Mouse (Mus musculus) midbrain, embryonic 14.5 days (tissue): ENCODE measurements around the gene Ppib. TPM values are rescaled to one million over a fixed set of nuclear protein-coding genes. Genes with fewer than 3 reads are reported as not detected.

Source experiments
- ATAC-seq: fragments of 200-750 bp; cut with Nextera tagmentation; 2 replicates; pipeline ENCODE4 v1.8.0; 2017; ENCODE audit warnings: moderate number of reproducible peaks, moderate library complexity; ENCODE audit not compliant: low FRiP score, low TSS enrichment
- DNase-seq: peaks from one replicate; pipeline ENCODE4 v3.0.0-alpha.2; 2015
- H3K27ac ChIP-seq: fragments of 300-500 bp; sonication (generic); replicated peaks from 2 replicates; pipeline ENCODE4 v1.5.1; 2014; ENCODE audit warnings: mild to moderate bottlenecking, low read depth, low read length, moderate library complexity
- H3K27me3 ChIP-seq: fragments of 300-500 bp; sonication (generic); 2 replicates; pipeline ENCODE4 v1.6.1; 2014; ENCODE audit warnings: low read length, control low read depth, mixed read lengths; ENCODE audit not compliant: control insufficient read depth, insufficient read depth
- H3K36me3 ChIP-seq: fragments of 300-500 bp; sonication (generic); 2 replicates; pipeline ENCODE4 v1.6.1; 2014; ENCODE audit warnings: low read length, control low read depth; ENCODE audit not compliant: control insufficient read depth, insufficient read depth
- H3K4me1 ChIP-seq: fragments of 300-500 bp; sonication (generic); 2 replicates; pipeline ENCODE4 v1.6.1; 2014; ENCODE audit warnings: mild to moderate bottlenecking, antibody characterized with exemption, low read length, control low read depth; ENCODE audit not compliant: control insufficient read depth, insufficient read depth
- H3K4me2 ChIP-seq: fragments of 300-500 bp; sonication (generic); 2 replicates; pipeline ENCODE4 v1.6.1; 2014; ENCODE audit warnings: mild to moderate bottlenecking, low read length, moderate library complexity
- H3K4me3 ChIP-seq: fragments of 300-500 bp; sonication (generic); replicated peaks from 2 replicates; pipeline ENCODE4 v1.5.1; 2014; ENCODE audit warnings: low read depth, low read length
- H3K9ac ChIP-seq: fragments of 300-500 bp; sonication (generic); replicated peaks from 2 replicates; pipeline ENCODE4 v1.6.1; 2014; ENCODE audit warnings: mild to moderate bottlenecking, low read length, moderate library complexity
- H3K9me3 ChIP-seq: fragments of 300-500 bp; sonication (generic); 2 replicates; pipeline ENCODE4 v1.6.1; 2016; ENCODE audit warnings: low read length, control low read depth, mixed read lengths; ENCODE audit not compliant: control insufficient read depth
- WGBS: fragments of 180-500 bp; shearing (Covaris S2); extraction: QIAGEN DNeasy Blood & Tissue Kit; methylation state at CpG from one replicate; pipeline ENCODE4 v1.1.7; 2014; 5-methylcytosine and 5-hydroxymethylcytosine counted together
- polyA plus RNA-seq: library from polyadenylated mRNA; unstranded; fragments of >200 nt; fragmentation: Nextera tagmentation; extraction: Ambion mirVana; gene quantifications from 2 replicates; pipeline ENCODE4 v1.2.1, GENCODE M21; 2014

The Ppib gene
- polyA plus RNA-seq, 1 experiment from 2014 or later, result 347 TPM

DNA sequence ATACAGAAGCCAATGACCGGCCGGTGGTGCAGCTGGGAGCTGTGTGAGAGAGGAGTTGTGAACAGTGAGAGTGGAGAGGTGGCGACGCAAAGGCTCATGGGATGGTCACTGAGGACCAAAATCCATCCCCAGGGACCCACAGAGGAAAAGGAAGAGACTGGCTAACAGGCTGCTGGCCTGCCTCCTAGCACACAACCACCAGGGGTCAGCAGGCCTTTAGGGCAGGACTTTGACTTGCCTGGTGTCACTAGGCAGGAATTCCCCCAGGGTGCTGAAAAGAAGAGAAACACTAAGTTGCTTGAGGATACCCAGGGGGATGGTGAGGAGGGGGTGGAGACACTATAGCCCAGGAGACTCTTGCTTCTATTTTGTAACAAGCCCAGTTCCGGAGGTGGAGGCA, 7.5 kb downstream of the Ppib start:
- peaks cover 30% of the 10 kb centered on the region for H3K27me3 ChIP-seq
- DNase-seq (peak; percentile 53), ATAC-seq (no peak)
- no peak overlapping the region for H3K27ac ChIP-seq
- no peaks in the 10 kb centered on the region for H3K9me3 ChIP-seq
- H3K4me2 ChIP-seq, result no peak overlapping the region
- 22% methylated on average over 5 of the region's 5 CpGs for WGBS
- peaks cover 11% of the 10 kb centered on the region for H3K4me1 ChIP-seq
- no peak overlapping the region for H3K9ac ChIP-seq
- peaks cover 46% of the 10 kb centered on the region for H3K36me3 ChIP-seq
- no peak overlapping the region for H3K4me3 ChIP-seq

DNA sequence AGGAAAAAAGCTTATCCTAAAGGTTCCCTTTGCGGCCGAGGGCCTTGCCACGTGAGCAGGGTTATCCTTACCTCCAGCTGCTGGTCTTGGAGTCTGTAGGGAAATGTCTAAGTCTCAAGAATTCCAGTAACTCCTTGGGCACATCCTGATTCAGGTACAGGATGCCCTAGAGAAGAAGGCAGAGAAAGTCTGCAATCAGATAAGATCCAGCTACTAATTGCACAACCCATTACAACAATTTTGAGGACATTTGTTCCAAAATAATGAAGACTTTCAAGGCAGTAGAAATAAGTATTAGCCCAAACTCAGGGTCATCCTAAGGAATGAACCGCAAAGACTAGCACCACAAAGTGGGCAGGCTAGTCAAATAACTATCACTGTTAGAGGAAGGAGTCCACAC, 8.0 kb downstream of the Ppib start:
- Histone ChIP-seq H3K4me3 (no peak overlapping the region), H3K27me3 (peaks cover 30% of the 10 kb centered on the region), H3K4me2 (no peak overlapping the region), H3K27ac (no peak overlapping the region), H3K9me3 (no peaks in the 10 kb centered on the region), H3K36me3 (peaks cover 41% of the 10 kb centered on the region), H3K9ac (no peak overlapping the region), H3K4me1 (peaks cover 11% of the 10 kb centered on the region)
- WGBS, result 57% methylated on average over 4 of the region's 4 CpGs
- no peak for DNase-seq
- no peak for ATAC-seq

DNA sequence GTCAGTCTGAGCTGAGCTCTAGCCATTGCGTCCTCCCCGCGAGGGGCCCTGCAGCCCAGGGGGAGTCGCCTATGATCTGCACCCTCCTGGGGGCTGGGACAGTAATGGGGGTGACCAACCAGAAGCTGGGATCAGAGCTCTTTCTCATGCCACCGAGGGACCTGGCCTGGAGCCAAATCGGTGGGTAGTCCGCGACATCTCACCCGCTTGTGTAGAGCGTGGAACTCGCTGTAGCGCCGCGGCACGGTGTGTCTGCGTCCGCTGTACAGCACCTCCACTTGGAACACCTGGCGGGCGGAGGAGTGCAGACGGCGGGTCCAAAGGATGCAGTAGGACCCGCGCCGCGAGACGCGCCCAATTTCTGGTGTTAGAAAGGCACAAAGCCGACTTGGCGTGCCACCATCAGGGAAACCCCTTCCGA, 9.0 kb downstream of the Ppib start:
- H3K36me3 ChIP-seq, result peaks cover 31% of the 10 kb centered on the region
- 1% methylated on average over 30 of the region's 30 CpGs for WGBS
- peaks cover 11% of the 10 kb centered on the region for H3K4me1 ChIP-seq
- H3K4me3 ChIP-seq, result peak overlapping the region; percentile 49
- H3K9me3 ChIP-seq, result no peaks in the 10 kb centered on the region
- ATAC-seq, result peak; percentile 58; the same call in 1 of the 2 replicates
- no peak overlapping the region for H3K27ac ChIP-seq
- H3K9ac ChIP-seq, result peak overlapping the region; percentile 59
- H3K27me3 ChIP-seq, result peaks cover 30% of the 10 kb centered on the region
- peak overlapping the region; percentile 84 for H3K4me2 ChIP-seq
- peak; percentile 73 for DNase-seq

DNA sequence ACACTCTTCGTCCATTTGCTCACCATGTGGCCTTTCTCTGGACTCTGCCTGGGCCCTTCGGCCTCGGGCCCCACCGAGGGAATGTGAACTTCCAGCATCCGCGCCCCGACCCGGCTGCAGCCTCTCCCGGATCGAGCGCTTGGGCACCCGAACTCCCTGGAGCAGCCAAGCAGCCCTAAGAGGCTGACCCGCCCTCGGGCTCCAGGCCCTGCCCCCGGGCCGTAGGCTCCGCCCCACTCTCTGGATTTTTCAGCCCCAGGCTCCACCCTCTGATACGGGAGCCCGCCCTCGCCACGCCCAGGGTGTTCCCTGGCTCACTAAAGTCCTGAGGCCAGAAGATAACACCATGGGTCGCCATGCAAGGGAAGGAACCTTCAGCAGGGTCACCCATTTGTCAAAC, 9.6 kb downstream of the Ppib start, which contains the start of gene Snx22:
TSS of gene Snx22 (minus strand) at position 137 of the 400 bp plus-strand sequence.
- peak within 1 kb of the TSS; percentile 49 for H3K4me3 ChIP-seq
- no peaks in the 10 kb centered on the region for H3K9me3 ChIP-seq
- DNase-seq, result peak; percentile 81
- H3K4me2 ChIP-seq, result peak within 1 kb of the TSS; percentile 84
- H3K27ac ChIP-seq, result no peak within 1 kb of the TSS
- H3K27me3 ChIP-seq, result peaks cover 30% of the 10 kb centered on the region
- ATAC-seq, result peak; percentile 80
- peaks cover 11% of the 10 kb centered on the region for H3K4me1 ChIP-seq
- H3K9ac ChIP-seq, result peak within 1 kb of the TSS; percentile 59
- peaks cover 26% of the 10 kb centered on the region for H3K36me3 ChIP-seq
- WGBS, result under 1% methylated on average over 22 of the region's 22 CpGs

DNA sequence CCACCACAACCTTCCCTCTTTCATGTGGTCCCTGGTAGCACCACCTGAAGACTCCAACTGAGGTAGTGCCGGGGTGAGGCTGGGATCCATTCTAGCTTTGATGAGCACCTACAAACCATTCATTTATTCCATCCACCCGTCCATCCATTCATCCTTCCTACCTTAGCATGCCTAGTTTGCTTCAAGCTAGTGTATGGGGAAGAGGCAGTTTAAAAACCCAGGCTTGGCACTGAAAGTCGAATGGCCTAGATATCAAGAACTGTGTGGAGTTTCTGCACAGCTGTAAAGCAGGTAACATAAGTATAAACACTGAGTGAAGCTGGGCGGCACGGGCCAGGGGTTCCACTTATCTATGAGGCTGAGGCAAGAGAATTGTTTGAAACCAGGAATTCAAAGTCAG, 10.1 kb downstream of the Ppib start:
- no peak overlapping the region for H3K4me2 ChIP-seq
- H3K9ac ChIP-seq, result no peak overlapping the region
- H3K4me3 ChIP-seq, result no peak overlapping the region
- ATAC-seq (no peak), DNase-seq (no peak)
- peaks cover 11% of the 10 kb centered on the region for H3K4me1 ChIP-seq
- peaks cover 30% of the 10 kb centered on the region for H3K27me3 ChIP-seq
- 89% methylated on average over 5 of the region's 5 CpGs for WGBS
- H3K9me3 ChIP-seq, result no peaks in the 10 kb centered on the region
- no peak overlapping the region for H3K27ac ChIP-seq
- peaks cover 24% of the 10 kb centered on the region for H3K36me3 ChIP-seq

DNA sequence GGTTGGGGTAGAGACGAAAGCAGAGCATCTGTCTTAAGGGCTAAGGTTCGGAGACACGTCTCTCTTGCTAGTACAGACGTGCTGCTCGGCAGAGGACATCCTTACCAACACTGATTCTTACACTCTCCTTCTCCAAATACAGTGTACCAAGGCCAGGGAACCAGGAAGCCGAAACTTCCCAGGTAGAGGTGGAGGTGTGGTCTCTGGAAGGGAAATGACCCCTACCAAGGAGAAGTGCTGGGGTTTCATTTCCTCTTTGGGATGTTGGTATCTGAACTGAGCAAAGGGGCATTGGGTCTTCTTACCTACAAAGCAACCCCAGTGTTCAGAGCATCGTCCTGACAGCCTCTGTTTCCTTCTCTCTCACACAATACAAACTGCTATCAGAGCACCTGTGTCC, 12.7 kb downstream of the Ppib start:
- no peak overlapping the region for H3K27ac ChIP-seq
- WGBS, result 85% methylated on average over 7 of the region's 7 CpGs
- DNase-seq (no peak), ATAC-seq (no peak)
- no peaks in the 10 kb centered on the region; the same call in 1 of the 2 replicates for H3K36me3 ChIP-seq
- H3K4me3 ChIP-seq, result no peak overlapping the region
- no peak overlapping the region for H3K9ac ChIP-seq
- peaks cover 24% of the 10 kb centered on the region; the same call in 1 of the 2 replicates for H3K27me3 ChIP-seq
- H3K4me2 ChIP-seq, result no peak overlapping the region
- no peaks in the 10 kb centered on the region for H3K9me3 ChIP-seq
- peaks cover 11% of the 10 kb centered on the region for H3K4me1 ChIP-seq

DNA sequence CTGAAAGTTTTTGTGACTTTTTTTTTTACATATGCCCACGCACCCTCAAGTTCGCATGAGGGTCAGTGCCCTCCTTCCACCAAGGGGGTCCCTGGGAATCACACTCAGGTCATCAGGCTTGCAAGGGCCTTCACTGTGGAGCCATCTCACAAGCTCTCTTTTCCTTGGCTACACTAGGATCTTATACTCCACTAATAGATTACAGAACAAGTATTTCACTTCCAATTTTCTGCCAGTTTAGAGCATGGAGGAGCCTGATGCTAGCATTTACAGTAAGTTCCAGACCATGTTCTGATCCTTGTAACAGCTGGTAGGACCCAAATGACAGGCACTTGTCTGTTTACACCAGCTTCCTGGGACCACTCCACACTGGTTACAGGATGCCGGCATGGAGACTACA, 18.1 kb downstream of the Ppib start:
- no peak overlapping the region for H3K27ac ChIP-seq
- H3K9me3 ChIP-seq, result no peaks in the 10 kb centered on the region
- H3K4me2 ChIP-seq, result peak overlapping the region; percentile 34
- H3K9ac ChIP-seq, result peak overlapping the region; percentile 24
- 75% methylated on average over 3 of the region's 3 CpGs for WGBS
- H3K27me3 ChIP-seq, result no peaks in the 10 kb centered on the region
- H3K4me1 ChIP-seq, result no peaks in the 10 kb centered on the region
- no peaks in the 10 kb centered on the region for H3K36me3 ChIP-seq
- no peak overlapping the region for H3K4me3 ChIP-seq
- no peak for DNase-seq
- ATAC-seq, result no peak

DNA sequence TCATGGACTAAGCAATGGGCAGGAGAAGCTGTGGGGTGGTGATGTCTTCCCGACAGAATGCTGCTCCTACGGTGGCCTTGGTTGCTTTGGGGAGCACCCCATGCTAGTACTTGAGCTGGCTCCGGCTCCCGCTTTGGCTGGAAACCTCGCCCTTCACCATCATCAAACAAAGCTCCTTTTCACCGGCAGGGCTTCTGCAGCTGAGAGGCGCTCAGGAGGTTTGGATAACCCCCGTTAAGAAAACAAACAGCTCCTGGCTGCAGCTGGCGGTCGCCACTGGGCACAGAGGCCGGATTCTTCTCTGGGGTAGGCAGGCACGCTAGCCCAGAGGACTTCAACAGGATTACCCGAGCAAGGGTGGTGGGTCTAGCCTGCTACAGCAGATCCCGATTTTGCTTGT, 18.5 kb downstream of the Ppib start:
- no peaks in the 10 kb centered on the region for H3K36me3 ChIP-seq
- ATAC-seq, result no peak
- peak overlapping the region; percentile 34 for H3K4me2 ChIP-seq

DNA sequence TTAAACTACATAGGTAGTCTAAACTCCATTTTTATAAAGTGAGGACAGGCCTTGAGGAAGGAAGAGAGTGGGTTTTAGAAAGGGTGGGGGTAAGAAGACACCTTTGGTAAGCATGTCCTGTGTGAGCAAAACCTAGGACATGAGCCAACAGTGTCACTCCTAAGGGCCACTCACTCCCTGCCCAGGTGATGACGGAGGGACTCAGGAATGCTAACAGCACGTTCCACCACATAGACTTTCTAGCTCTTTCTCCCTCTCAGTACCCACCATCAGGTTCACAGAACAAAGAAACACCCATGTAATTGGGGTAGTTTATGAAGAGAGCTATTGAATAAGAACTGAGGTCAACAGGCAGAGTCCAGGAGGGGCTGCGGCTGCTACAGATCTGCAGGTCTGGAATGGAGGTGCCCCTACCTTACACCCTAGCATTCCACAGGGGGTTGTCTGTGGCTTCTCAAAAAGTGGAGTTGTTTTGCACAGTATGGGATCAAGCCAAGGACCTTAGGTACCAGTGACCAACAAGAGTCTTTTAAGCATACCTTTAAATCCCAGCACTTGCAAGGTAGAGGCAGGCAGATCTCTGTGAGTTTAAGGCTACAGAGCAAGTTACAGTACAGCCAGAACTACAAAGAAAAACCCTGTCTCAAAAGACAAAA, 20.9 kb downstream of the Ppib start:
- no peak for DNase-seq
- Histone ChIP-seq H3K9me3 (no peaks in the 10 kb centered on the region), H3K27me3 (no peaks in the 10 kb centered on the region), H3K4me1 (no peaks in the 10 kb centered on the region), H3K36me3 (no peaks in the 10 kb centered on the region), H3K4me3 (no peak overlapping the region), H3K27ac (no peak overlapping the region), H3K4me2 (no peak overlapping the region), H3K9ac (no peak overlapping the region)
- ATAC-seq, result no peak
- 78% methylated on average over 3 of the region's 3 CpGs for whole genome bisulfite sequencing

More for the DNA sequence above, 18.5 kb downstream of the Ppib start:
- Histone ChIP-seq H3K9me3 (no peaks in the 10 kb centered on the region), H3K9ac (peak overlapping the region; percentile 24), H3K27me3 (no peaks in the 10 kb centered on the region), H3K27ac (no peak overlapping the region; the same call in 1 of the 2 replicates), H3K4me1 (no peaks in the 10 kb centered on the region), H3K4me3 (no peak overlapping the region)
- DNase-seq, result peak; percentile 54
- 10% methylated on average over 14 of the region's 14 CpGs for WGBS
